Mouse (Mus musculus): ENCODE data around the gene Acat3.
"Not testable (repeated sequence)": the region's sequence is repeated elsewhere in the genome, so short reads cannot be mapped to it uniquely, and the experiment has no call there.

The Acat3 gene

GRCm38 (mm10) chr17:12916588-12917380, 23.6 kb downstream of the Acat3 start:
- peak; percentile 42 to 66 for DNase-seq

- peak; percentile 99 to 100 for DNase-seq
These were observed 24.4 kb downstream of the Acat3 start, which contains the start of gene Mrpl18 for GRCm38 (mm10) chr17:12915881-12916583. Mrpl18 (minus strand) TSS chr17:12916345.

GRCm38 (mm10) chr17:12915488-12915880, 24.9 kb downstream of the Acat3 start, which contains the start of gene Tcp1:
Tcp1 (plus strand) TSS chr17:12915701.
- peak in 1 of 2 experiments; percentile 63 for DNase-seq

DNA sequence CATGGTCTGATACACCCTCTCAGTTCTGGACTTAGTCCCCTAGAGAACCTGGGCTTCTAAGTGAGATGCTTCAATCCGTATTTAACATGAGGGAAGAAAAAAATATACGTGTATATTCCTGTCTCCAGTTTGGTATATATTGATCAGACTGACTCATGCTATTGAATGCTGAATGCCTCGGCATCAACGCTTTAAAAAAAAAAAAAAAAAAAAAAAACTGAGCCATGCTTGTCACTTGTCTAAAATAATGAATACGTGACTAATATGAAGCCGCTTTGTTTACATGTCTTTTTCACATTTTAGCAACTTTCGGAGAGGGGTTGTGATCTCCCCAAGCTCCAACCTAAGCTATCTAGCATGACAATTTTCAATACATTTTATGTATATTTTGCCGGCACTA, 30.0 kb downstream of the Acat3 start:
- DNase-seq: no peak

DNA sequence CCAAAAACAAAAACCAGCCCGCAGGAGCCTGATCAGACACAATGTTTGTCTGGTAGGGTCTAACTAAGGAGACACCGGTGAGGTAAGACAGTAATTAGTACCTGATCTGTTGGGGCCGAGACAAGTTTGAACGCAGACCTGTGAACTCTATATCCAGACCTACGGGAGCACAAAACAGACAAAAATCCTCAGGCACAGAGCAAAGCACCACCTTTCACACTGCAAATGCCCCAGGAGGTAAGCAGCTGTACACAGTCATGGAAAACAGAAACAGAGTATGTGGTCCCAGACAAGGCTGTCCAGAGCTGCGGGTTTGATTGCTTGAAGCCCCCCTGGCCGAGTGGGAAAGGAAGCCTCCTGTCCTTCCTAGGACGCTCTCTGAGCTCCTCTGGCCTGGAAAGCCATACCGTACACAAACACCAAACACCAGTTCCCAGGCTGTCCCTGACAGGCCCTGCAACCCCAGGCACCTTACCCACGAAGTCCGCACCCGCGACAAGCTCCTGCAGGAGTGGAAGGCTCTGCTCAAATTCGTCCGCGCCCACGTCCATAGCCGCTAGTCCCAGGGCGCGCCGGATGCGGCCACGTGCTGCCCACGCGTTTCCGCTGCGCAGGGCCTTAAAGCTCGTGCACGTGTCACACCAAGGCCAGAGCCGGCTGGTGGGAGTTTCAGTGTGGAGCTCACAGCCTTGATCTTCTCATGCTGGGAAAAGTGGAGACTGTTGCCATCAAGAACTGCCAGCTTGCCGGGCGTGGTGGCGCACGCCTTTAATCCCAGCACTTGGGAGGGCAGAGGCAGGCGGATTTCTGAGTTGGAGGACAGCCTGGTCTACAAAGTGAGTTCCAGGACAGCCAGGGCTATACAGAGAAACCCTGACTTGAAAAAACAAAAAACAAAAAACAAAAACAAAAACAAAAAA, 30.8 kb downstream of the Acat3 start, which contains the start of gene Pnldc1:
TSS of gene Pnldc1 (minus strand) at position 870 of the 920 bp plus-strand sequence.
- DNase-seq: no peak

- DNase-seq: peak in 1 of 2 experiments; percentile 6
These were observed 34.0 kb downstream of the Acat3 start for GRCm38 (mm10) chr17:12906436-12906835.

DNA sequence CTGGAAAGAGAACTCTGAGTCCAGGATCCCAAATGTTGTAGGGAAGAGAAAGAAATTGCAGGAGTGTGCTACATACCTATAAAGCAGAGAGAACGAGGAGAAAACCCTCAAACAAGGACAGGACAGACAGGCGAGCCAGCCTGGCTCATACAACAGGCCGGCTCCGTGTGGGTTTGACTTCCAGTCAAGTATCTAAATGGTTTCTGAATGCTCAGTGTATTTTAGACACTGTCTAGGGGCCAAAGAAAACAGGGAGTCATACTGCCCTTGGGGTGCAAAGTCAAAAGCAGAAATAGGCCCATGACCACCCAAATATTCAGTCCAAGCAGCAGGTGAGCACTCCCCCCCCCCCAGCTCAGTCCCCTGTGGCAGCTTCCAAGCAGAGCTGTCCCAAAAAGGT, 34.6 kb downstream of the Acat3 start:
- peak in 1 of 2 experiments; percentile 3 for DNase-seq

DNA sequence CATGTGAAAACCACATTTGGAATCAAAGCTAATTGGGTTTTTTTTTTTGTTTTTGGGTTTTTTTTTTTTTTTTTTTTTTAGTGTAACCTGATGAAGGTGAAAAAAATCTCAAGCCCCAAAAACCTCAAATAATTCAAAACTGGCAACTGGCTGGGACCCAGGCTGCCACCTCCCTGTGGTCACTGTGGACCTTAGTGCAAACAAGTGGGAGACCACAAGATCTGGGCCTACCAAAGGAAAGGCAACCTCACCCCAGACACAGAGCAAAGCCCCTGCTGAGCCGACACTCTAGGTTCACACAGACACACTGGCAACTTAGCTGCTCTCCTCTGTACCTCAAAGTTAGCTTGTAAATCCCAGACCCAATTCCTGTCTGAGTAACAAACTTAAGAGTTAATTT, 36.1 kb downstream of the Acat3 start:
- DNase-seq: no peak

GRCm38 (mm10) chr17:12903372-12904333, 36.7 kb downstream of the Acat3 start:
- no peak for DNase-seq

- DNase-seq: no peak
These were observed 38.1 kb downstream of the Acat3 start for GRCm38 (mm10) chr17:12902291-12902690.

DNA sequence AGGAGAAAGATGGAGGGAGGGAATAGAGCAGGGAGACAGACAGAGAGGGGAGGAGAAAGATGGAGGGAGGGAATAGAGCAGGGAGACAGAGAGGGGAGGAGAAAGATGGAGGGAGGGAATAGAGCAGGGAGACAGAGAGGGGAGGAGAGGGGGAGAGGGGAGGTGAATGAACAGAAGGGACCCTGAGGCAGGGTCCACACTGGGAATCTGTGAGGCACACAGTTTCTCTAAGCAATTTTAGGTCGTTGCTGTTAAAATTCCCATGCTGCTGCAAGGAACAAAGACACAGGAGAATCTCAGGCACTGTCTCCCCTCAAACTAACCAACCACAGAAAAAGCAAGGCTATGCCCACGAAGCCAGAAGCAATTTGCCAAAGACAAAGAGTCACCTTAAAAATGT, 41.8 kb downstream of the Acat3 start:
- not testable (repeated sequence) for DNase-seq

GRCm38 (mm10) chr17:12897674-12898073, 42.7 kb downstream of the Acat3 start:
- no peak for DNase-seq

GRCm38 (mm10) chr17:12892033-12892432, 48.4 kb downstream of the Acat3 start:
- no peak for DNase-seq

DNA sequence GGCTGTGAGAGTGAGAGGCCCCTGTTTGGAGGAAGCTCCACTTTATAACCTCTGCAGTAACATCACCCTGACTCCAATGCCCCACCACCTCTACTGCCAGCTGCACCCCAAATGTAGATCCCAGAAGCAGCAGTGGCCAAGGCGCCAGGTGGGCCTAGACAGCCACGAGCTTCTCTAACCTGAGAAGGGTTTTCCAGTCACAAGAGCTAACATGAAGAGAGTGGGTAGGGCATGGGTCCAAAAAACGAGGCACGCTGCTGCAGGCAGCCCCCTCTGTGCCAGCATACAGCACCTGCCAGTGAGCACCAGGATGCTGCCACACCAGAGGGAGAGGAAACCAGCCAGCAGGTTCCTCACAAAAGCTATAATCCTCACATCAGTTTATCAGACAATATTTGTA, 49.3 kb downstream of the Acat3 start:
- no peak for DNase-seq

DNA sequence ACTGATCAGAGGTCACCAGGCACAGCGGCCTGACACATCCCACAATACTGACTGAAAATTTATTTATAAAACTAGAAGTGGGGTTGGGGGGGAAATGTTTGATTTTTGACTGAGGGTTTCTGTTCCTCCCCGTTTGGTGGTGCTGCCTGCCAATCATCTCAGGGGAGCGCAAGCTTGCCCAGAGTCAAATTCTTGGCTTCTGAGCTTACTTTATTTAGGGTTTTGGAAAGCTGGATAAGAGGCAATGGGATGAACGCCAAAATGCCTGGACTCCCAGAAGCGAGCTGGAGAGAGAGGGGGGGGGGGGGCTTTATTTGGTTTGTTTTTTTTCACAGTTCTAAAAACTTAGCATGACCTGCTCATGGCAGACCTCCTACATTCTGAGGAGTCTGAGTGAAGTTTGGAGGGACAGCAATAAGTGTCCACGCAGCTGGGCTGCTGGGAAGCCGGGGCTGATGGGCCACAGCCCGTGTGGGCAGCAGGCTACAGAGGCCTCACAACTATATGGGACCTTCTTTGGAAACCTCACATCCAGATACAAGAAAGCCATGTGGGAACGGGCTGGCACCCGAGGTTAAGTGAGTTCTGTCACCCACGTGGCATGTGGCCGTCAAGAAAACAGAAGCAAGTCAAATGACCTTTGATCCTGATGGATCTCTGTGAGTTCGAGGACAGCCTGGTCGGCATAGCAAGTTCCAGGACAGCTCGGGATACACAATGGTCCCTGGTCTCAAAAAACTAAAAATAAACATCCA, 53.2 kb downstream of the Acat3 start:
- peak in 1 of 2 experiments; percentile 14 for DNase-seq

GRCm38 (mm10) chr17:12886620-12887019, 53.8 kb downstream of the Acat3 start:
- no peak for DNase-seq

GRCm38 (mm10) chr17:12881216-12881615, 59.2 kb downstream of the Acat3 start:
- no peak for DNase-seq

DNA sequence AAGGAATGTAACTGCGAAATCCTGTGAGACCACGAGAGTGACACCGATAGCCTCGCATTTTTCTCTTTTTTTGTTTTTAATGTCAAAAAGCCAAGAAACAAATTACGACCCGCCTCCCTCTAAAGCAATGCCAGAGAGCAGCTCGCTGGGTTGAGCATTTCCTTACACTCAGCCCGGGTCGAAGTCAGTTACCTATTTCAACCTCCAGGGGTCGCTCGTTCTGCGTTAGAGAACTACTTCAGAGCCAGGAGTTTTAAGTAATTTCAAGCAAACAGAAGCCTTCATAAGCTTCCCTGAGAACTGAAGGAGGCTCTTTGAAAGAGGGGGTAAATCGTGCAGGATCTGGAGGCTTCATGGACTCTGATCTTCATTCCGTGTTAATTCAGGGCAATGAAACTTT, 60.2 kb downstream of the Acat3 start:
- peak; percentile 85 to 92 for DNase-seq

GRCm38 (mm10) chr17:12875734-12876133, 64.7 kb downstream of the Acat3 start, which contains the start of gene Mrgprh:
Mrgprh (plus strand) TSS chr17:12876034.
- DNase-seq: no peak

All from kidney, postnatal 25 days (tissue).